Mouse (Mus musculus): ENCODE measurements around the gene BC003965.
A peak's percentile ranks its signal among the peaks of the same experiment; 100 is the strongest.

Gene BC003965

GRCm38 (mm10) chr17:25184129-25184691, at the start of gene BC003965:
Gene BC003965 (plus strand): TSS chr17:25184554.
- peak; percentile 99 for DNase-seq (ENCODE audit: low read depth, low spot score)

DNA sequence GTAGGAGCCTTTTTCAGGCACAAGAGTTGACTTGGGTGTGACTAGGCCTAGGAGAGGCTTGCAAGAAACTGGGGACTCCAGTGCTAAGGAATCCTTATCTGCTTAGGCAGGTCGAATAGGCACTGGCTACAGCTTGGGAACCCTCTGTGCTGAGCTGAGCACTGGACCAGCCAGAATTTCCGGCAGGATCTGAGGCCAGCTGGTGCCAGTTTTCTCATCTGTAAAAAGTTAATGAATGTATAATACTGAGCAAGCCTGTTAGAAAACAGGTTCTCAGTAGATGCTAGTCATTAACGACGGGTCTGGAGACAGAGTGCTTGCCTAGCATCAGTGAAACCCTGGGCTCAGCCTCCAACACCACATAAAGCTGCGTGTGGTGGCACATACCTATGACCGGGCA, 48.7 kb upstream of the BC003965 start:
- DNase-seq (ENCODE audit: low read depth, low spot score): no peak

DNA sequence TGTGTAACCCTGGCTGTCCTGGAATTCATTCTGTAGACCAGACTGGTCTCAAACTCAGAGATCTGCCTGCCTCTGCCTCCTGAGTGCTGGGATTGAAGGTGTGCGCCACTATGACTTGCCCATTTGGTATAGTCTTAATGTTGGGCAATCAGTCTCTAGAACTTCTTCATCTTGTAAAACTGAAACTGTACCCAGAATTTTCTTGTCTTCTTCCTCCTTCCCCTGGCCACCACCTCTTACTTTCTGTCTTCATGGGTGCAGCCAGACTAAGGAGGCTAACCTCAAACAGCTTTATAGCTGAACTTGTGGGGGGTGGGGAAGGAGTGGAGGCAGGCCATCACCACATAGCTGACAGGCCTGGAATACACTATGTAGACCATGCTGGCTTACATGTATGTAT, 45.6 kb upstream of the BC003965 start:
- no peak for DNase-seq (ENCODE audit: low read depth, low spot score)

GRCm38 (mm10) chr17:25139960-25140359, 44.4 kb upstream of the BC003965 start:
- peak; percentile 20 for DNase-seq (ENCODE audit: low read depth, low spot score)

- no peak for DNase-seq (ENCODE audit: low read depth, low spot score)
These were observed 22.2 kb upstream of the BC003965 start, which contains the start of gene Ccdc154 for GRCm38 (mm10) chr17:25162161-25162560. Gene Ccdc154 (plus strand): TSS chr17:25162461.

- no peak for DNase-seq (ENCODE audit: low read depth, low spot score)
These were observed 21.0 kb upstream of the BC003965 start for GRCm38 (mm10) chr17:25163387-25163786.

DNA sequence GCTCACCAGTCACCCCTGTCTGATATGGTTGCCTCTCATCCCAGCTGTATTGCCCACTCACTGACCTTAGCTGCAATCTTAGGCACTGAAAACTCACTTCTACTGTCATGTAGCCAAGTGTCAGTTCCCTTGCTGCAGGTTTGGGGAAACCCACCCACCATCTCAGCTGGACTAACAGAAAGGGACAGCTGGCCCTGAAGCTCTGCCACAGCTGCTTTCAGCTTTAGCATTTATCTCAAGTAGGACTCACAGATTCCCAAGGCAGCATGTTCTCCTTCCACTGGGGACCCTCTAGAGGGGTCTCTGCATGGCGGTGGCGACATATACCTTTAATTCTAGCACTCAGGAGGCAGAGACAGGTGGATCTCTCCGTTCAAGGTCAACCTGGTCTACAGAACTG, 19.6 kb upstream of the BC003965 start:
- no peak for DNase-seq (ENCODE audit: low read depth, low spot score)

DNA sequence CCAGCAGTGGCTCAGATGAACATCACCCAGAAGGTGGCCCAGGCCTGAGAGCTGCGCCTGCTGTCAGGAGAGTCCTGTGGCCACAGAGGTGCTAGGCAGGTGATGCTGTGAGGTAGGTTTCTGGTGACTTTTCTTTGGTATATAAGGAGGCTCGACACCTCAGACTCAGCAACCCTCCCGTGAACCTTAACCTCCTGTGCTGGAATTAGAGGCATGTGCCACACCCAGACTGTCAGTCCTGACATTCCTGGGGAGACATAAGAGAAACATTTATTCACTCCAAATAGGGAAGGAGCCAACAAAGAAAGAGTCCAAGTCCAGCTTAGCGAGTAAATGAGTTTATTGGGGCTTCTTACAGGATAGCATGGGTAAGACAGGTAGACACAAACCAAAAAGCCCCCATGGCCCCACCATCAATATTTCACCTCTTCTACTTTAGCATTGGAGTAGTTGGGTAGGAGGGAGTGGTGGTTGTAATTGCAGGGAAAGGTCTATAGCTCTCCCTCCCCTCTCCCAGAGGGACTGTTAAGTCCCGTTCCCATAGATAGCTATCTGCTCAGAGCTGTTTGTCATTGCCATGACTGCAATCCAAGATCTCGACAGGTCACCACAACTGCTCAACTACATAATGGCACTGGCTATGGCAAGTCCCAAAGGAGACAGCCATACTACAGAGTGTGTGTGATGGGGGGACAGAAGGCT, 18.2 kb upstream of the BC003965 start:
- no peak for DNase-seq (ENCODE audit: low read depth, low spot score)

DNA sequence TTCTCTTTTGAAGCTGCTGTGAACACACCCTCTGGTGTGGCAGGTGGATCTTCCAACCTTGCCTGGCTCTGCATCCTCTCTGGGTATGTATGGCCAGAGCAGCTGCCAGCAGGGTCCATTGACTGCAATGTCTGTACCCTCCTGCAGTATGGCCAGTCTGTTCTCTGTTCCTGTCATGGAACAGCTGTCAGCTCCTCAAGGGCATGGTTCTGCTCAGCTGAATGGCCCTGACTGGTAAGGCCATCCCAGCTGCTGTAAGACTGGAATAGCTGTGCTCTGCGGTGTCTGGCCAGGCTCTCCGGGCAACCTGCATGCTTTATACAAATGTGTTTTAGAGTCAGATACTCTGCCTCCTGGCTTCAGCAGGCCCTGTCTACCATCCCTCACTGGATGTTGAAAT, 14.6 kb upstream of the BC003965 start:
- DNase-seq (ENCODE audit: low read depth, low spot score): no peak

- no peak for DNase-seq (ENCODE audit: low read depth, low spot score)
These were observed 11.8 kb upstream of the BC003965 start for GRCm38 (mm10) chr17:25172558-25172957.

DNA sequence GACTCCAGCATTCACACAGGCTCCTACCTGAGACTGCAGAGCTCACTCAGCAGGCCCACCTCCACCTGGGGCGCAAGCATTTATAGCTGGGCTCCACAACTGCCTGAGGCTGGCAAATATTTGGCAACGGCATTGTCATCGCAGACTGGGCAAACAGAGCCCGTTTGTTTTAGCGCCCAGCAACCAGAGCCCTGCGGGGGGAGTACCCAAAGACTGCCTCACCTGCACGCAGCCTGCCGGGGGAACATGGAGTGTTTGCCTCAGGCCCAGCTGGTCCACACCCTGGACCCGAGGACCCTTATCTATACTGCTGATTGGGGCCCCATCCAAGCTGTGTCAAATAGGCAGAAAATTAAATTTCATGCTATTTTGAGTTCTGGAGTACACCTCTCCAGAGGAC, 8.9 kb upstream of the BC003965 start, which contains the start of gene Gm38655:
Gene Gm38655, minus strand, starts transcription at position 61 of the 400 bp plus-strand sequence.
- no peak for DNase-seq (ENCODE audit: low read depth, low spot score)

- DNase-seq (ENCODE audit: low read depth, low spot score): peak; percentile 44
These were observed 1.1 kb upstream of the BC003965 start for GRCm38 (mm10) chr17:25183232-25183631.

DNA sequence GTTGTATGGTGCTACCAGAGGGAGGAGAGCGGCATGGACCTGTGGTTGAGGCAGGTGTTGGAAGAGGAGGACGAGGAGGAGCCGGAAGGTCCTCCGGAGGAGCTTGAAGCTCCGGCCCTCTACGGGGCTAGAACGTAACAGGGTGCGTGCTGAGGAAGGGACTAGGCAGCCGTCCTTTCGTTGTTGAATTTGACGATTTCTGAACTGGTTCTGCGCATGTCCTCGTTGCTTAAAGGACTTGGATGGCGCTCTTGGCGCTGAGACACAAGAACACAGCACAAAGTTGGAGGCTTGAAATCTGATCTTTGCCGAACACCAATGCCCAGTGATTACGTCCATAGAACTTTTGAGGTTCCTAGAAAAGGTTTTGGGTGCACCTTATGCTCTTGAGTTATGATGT, 607 bp downstream of the BC003965 start:
- no peak for DNase-seq (ENCODE audit: low read depth, low spot score)

DNA sequence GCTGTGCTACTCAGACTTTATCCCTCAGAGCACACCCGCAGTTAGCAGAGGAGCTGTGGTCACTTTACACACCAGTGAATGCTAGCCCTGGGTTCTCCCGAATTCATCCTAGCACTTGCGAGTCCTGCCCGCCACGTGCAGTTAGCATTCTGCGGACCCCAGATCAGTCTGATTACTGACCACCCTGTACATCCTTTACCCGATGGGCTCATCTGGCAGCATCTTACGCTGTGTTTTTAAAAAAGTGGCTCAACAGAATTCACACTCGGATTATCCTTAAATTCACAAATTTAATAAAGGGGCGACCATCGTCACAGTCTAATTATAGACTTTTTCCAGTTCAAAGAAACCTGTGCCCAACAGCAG, 3.4 kb downstream of the BC003965 start:
- DNase-seq (ENCODE audit: low read depth, low spot score): no peak

DNA sequence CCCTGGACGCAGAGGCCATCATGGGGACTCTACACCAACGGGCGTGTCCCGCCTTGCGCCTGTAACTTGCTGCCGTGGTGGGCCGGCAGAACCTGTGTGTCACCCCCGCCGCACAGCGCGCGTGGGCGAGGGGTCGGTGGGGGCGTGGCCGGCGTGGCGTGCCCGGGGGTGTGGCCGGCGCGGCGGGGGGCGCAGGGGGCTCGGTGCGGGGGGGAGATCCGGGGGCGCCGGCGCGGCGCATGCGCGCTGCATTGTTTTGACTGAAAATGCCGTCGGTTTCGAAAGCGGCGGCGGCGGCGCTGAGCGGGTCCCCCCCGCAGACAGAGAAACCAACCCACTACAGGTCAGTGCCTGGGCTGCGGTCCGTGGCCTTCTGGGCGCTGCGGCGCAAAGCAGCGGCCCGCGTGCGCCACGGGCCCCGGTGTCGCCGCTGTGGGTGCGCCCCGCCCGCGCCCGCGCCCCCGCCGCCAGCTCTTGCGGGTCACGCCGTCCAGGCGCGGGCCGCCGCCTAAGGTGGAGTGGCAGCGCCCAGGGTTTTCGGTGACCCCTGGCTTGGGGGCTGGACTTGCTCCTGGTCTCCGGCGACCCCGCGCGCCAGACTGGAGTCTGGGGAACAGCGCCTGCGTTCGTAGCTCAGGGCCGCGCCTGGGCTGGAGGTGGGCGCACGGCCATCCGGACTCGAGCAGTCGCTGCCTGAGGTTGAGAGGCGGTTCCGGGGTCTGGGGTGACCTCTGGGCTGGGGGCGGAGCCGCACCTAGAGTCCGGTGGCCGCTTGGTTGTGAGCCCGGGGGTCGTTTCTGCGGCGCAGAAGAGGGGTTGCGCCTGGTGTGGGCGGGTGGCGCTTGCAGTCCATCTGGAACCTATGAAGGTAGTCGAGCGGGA, 4.0 kb downstream of the BC003965 start, which contains the start of gene Unkl:
Gene Unkl, plus strand, starts transcription at position 248 of the 882 bp plus-strand sequence.
- peak; percentile 87 for DNase-seq (ENCODE audit: low read depth, low spot score)

DNA sequence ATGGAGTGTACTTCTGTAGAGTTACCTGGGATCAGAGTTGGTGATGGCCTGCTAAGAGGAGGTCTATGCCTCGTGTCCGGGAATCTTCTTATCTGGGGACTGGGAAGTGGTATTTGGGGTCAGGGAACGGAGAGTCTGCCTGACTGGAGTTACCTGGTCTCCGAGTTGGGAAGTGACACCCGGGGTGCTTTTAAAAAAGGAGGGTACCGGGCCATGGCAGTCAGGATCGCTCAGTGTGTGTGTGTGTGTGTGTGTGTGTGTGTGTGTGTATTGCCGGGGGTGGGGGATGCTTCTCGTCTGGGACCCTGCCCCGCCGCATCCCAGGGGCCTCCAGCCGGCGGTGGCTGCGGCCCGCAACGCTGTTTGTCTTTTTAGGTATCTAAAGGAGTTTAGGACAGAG, 4.7 kb downstream of the BC003965 start:
- DNase-seq (ENCODE audit: low read depth, low spot score): no peak

DNA sequence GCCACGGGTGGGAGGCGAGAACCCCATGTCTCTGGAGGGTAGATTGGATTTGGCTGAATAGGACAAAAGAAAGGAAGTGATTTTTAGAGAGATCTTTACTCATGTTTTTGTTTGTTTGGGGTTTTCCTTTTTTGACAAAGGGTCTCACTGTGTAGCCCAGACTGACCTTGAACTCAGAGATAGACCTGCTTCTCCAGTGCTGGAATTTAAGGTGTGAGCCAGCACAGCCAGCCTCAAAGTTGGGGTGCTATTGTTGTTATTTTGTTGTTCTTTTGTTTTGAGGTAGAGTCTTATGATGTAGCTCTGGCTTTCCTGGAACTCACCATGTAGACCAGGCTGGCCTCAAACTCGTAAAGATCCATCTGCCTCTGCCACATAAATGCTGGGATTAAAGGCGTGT, 18.0 kb downstream of the BC003965 start:
- DNase-seq (ENCODE audit: low read depth, low spot score): no peak

DNA sequence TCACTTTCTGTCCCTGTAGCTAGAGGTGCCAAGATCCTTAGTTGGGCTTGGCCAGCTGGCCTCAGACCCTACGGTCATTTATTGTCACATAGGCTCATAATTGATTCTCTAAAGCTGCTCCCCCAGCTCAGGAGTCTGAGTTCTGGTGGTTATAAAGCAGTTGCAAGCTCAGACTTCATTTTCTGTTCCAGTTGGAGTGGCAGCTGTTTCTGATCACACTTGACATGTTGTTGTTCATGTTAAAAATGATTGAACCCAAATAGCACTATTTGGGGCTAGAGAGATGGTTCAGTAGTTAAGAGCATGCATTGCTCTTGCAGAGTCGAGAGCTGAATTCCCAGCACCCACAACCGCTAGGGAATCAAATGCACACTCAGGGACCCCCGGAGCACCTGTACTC, 25.7 kb downstream of the BC003965 start:
- DNase-seq (ENCODE audit: low read depth, low spot score): no peak

GRCm38 (mm10) chr17:25210680-25211466, 26.5 kb downstream of the BC003965 start:
- DNase-seq (ENCODE audit: low read depth, low spot score): no peak

- no peak for DNase-seq (ENCODE audit: low read depth, low spot score)
These were observed 27.4 kb downstream of the BC003965 start for GRCm38 (mm10) chr17:25211705-25212104.

- DNase-seq (ENCODE audit: low read depth, low spot score): no peak
These were observed 31.1 kb downstream of the BC003965 start for GRCm38 (mm10) chr17:25215431-25215830.

DNA sequence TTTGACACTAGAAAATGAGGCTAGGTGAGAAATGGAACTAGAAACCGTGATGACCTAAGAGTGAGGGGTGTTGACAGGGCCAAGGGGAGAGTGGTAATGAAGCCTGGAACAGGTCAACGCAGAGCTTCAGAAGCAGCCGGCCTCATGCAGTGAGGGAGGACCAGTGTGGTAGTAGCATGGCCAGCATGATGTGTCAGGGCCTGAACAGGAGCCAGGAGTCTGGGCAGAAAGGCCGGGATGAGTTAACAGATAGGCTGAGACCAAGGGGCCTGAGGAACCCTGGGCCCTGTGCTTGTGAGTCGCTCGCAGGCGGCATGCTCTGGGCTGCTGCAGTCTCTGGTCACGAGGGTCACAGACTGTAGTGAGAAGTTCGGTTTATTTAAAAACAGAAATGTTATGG, 34.6 kb downstream of the BC003965 start:
- no peak for DNase-seq (ENCODE audit: low read depth, low spot score)

Data from CD4-positive, CD25-positive, alpha-beta regulatory T cell, adult 2 months (primary cell).